In genomic region chr19:24007002-24007637, GRCm38 (mm10) we compare ENCODE assay signal across 13 mouse cellular contexts. TPM values are rescaled to one million over a fixed set of nuclear protein-coding genes. Genes with fewer than 3 reads are reported as not detected.
DNase-seq lines count a peak whose midpoint lies in the region; ATAC-seq and TF ChIP-seq lines count a peak whose summit lies in the region.
"Had no signal": no experiment of that assay in that cellular context is flagged by ENCODE, and none has a peak within 500 bp of the region (broad histone marks: within the 10 kb centered on the region; RNA-seq: fewer than 3 reads in every experiment).

No protein-coding gene starts in this region.

- no peak overlapping the region for H3K4me3 ChIP-seq in lung, postnatal 0 days (ENCODE audit: low read depth, low read length)
- H3K4me3 ChIP-seq: embryonic facial prominence, embryonic 12.5 days; limb, embryonic 12.5 days had no signal

- DNase-seq in gastrocnemius, adult 18-20 months (ENCODE audit: low spot score): peak; percentile 37
- DNase-seq in gastrocnemius, postnatal 4 days (ENCODE audit: low spot score in 2 of 2): no peak
- no peak for DNase-seq in lung, postnatal 0 days (ENCODE audit: low spot score)
- no peak for DNase-seq in lung, postnatal 4 days
- peak; percentile 74 for DNase-seq in gonadal fat pad, adult 2 months (ENCODE audit: low read depth)
- DNase-seq in lung, postnatal 14 days: peak; percentile 23
- no peak for DNase-seq in liver
- no peak for DNase-seq in right cerebral cortex, adult 2 months (ENCODE audit: low spot score in 2 of 2)
- DNase-seq: thymus, adult 18-20 months had no signal

- WGBS in lung, postnatal 0 days: 84% methylated on average over 10 of the region's 10 CpGs

- no peak for TF ChIP-seq EP300 in lung, postnatal 0 days (IDR thresholded peaks at IDR 0.05)

- no peak overlapping the region for H3K4me2 ChIP-seq in lung, postnatal 0 days (replicated peaks; ENCODE audit: low read depth, low read length)
- H3K4me2 ChIP-seq: embryonic facial prominence, embryonic 12.5 days; limb, embryonic 12.5 days had no signal

- ATAC-seq in lung, postnatal 0 days: peak; percentile 14; the same call in 1 of the 2 replicates
- ATAC-seq: midbrain, embryonic 16.5 days had no signal

- H3K9me3 ChIP-seq in lung, postnatal 0 days (ENCODE audit: low read length): no peaks in the 10 kb centered on the region
- H3K9me3 ChIP-seq: embryonic facial prominence, embryonic 12.5 days; limb, embryonic 12.5 days had no signal

- TF ChIP-seq CTCF in lung, postnatal 0 days (IDR thresholded peaks at IDR 0.05): no peak

- H3K27ac ChIP-seq in lung, postnatal 0 days (ENCODE audit: low read length): peak overlapping the region; percentile 11
- H3K27ac ChIP-seq: embryonic facial prominence, embryonic 12.5 days; kidney, postnatal 0 days; limb, embryonic 12.5 days had no signal

- H3K4me1 ChIP-seq in lung, postnatal 0 days (ENCODE audit: insufficient read depth, low read depth, low read length): peaks cover 6% of the 10 kb centered on the region; the same call in 1 of the 2 replicates
- H3K4me1 ChIP-seq: embryonic facial prominence, embryonic 12.5 days; limb, embryonic 12.5 days had no signal

- H3K36me3 ChIP-seq in lung, postnatal 0 days (ENCODE audit: insufficient read depth, low read length): no peaks in the 10 kb centered on the region
- H3K36me3 ChIP-seq: embryonic facial prominence, embryonic 12.5 days; limb, embryonic 12.5 days had no signal

- H3K9ac ChIP-seq in lung, postnatal 0 days (replicated peaks; ENCODE audit: low read depth): no peak overlapping the region
- H3K9ac ChIP-seq: embryonic facial prominence, embryonic 12.5 days; limb, embryonic 12.5 days had no signal

- H3K27me3 ChIP-seq in lung, postnatal 0 days (replicated peaks; ENCODE audit: insufficient read depth, low read length): no peaks in the 10 kb centered on the region
- H3K27me3 ChIP-seq: embryonic facial prominence, embryonic 12.5 days had no signal

RNA-seq across cellular contexts. Expression of gene Fam189a2, which starts 23.7 kb away (rescaled TPM):
- 10 to 100 TPM; 23.9 to 33.6 TPM for total RNA-seq in gastrocnemius, adult 18-20 months (2021)
- 10 to 100 TPM; 47.0 to 50.3 TPM for total RNA-seq in gastrocnemius, postnatal 4 days (2021)
- polyA plus RNA-seq in lung, postnatal 0 days (2015; fragmentation: Nextera tagmentation; extraction: Ambion mirVana): 22.6 and 26.2 TPM in 2 replicates
- polyA plus RNA-seq in gonadal fat pad, adult 2 months (2012; rRNA removed): 82.9 and 85.0 TPM in 2 replicates

Comparison
In these comparisons a context has a peak if more than half of its experiments do, and no peak if none do; other contexts are left out.
1. DNase-seq: peak in gastrocnemius, adult 18-20 months (single experiment), gonadal fat pad, adult 2 months (single experiment) and lung, postnatal 14 days (single experiment); none in gastrocnemius, postnatal 4 days (0 of 2), lung, postnatal 0 days (single experiment), lung, postnatal 4 days (0 of 2), liver (single experiment) and right cerebral cortex, adult 2 months (0 of 2).